Mouse (Mus musculus) frontal cortex, adult (tissue): Measurements from ENCODE around the gene Tha1.
"Not testable (repeated sequence)": the region's sequence is repeated elsewhere in the genome, so short reads cannot be mapped to it uniquely, and the experiment has no call there.

Experiments
- ATAC-seq: cut with Nextera tagmentation; 2 replicates; pipeline ENCODE4 v1.9.2; 2017; ENCODE audit warnings: mild to moderate bottlenecking, moderate library complexity, mixed read lengths; ENCODE audit not compliant: low TSS enrichment

Tha1 gene

GRCm38 (mm10) chr11:117848985-117849671 lies 24.2 kb downstream of the Tha1 start, which contains the start of gene Birc5:
Birc5 (plus strand) TSS chr11:117849251.
- ATAC-seq = peak; percentile 94

- peak; percentile 78 for ATAC-seq
Measured at GRCm38 (mm10) chr11:117848271-117848984, 24.9 kb downstream of the Tha1 start.

- ATAC-seq = no peak
Measured at GRCm38 (mm10) chr11:117847593-117848215, 25.6 kb downstream of the Tha1 start.

GRCm38 (mm10) chr11:117846640-117847039 lies 26.6 kb downstream of the Tha1 start:
- ATAC-seq = no peak

GRCm38 (mm10) chr11:117845651-117846050 lies 27.6 kb downstream of the Tha1 start:
- no peak for ATAC-seq

- no peak for ATAC-seq
Measured at GRCm38 (mm10) chr11:117844997-117845396, 28.3 kb downstream of the Tha1 start.

- ATAC-seq = no peak
Measured at GRCm38 (mm10) chr11:117843434-117843833, 29.8 kb downstream of the Tha1 start.

GRCm38 (mm10) chr11:117840910-117841309 lies 32.4 kb downstream of the Tha1 start:
- ATAC-seq = no peak

GRCm38 (mm10) chr11:117839021-117839420 lies 34.3 kb downstream of the Tha1 start:
- ATAC-seq = no peak

GRCm38 (mm10) chr11:117838572-117838971 lies 34.7 kb downstream of the Tha1 start:
- ATAC-seq = no peak

GRCm38 (mm10) chr11:117836306-117836705 lies 37.0 kb downstream of the Tha1 start:
- ATAC-seq = peak; percentile 81

- no peak for ATAC-seq
Measured at GRCm38 (mm10) chr11:117834086-117834485, 39.2 kb downstream of the Tha1 start.

- not testable (repeated sequence) for ATAC-seq
Measured at GRCm38 (mm10) chr11:117833509-117833908, 39.8 kb downstream of the Tha1 start.

- peak; percentile 63 for ATAC-seq
Measured at GRCm38 (mm10) chr11:117832086-117832969, 41.0 kb downstream of the Tha1 start.

GRCm38 (mm10) chr11:117830401-117830800 lies 42.9 kb downstream of the Tha1 start:
- ATAC-seq = no peak

- no peak for ATAC-seq
Measured at GRCm38 (mm10) chr11:117829671-117830215, 43.5 kb downstream of the Tha1 start.

GRCm38 (mm10) chr11:117828888-117829604 lies 44.2 kb downstream of the Tha1 start:
- no peak for ATAC-seq

- no peak for ATAC-seq
Measured at GRCm38 (mm10) chr11:117828149-117828887, 45.0 kb downstream of the Tha1 start.

GRCm38 (mm10) chr11:117827386-117827785 lies 45.9 kb downstream of the Tha1 start:
- ATAC-seq = no peak

GRCm38 (mm10) chr11:117826916-117827315 lies 46.4 kb downstream of the Tha1 start:
- ATAC-seq = no peak
